ENCODE assay signal across 14 mouse cellular contexts in the genomic region with DNA sequence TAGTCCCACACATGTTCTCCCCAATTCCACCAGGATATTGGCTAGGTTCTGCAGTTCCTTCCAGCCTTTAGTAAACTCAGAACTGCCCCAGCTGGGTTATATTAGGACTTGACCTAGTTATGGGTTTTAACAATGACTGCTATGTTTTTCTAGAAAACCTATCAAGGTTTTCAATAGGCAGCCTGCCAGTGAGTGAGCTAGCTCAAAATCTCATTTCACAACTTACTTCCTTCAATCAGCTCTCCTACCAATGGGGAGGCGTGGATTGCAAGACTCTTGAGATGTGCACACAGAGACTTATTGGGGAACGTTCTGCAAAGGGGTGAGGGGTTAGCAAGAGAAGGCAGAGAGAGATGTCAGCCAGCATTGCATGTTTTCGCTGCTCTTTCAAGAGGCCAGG.
A peak's percentile ranks its signal among the peaks of the same experiment; 100 is the strongest.
DNase-seq lines count a peak whose midpoint lies in the region; ATAC-seq lines count a peak whose summit lies in the region.
"Had no signal": no experiment of that assay in that cellular context is flagged by ENCODE, and none has a peak within 500 bp of the region (broad histone marks: within the 10 kb centered on the region; RNA-seq: fewer than 3 reads in every experiment).

No protein-coding gene starts in this region.

- DNase-seq in heart, adult 8-10 months (ENCODE audit: low spot score) = peak; percentile 62
- no peak for DNase-seq in heart, postnatal 25 days (ENCODE audit: low spot score)
- DNase-seq in 416B (ENCODE audit: low read depth) = peak; percentile 26
- DNase-seq in adipocyte (ENCODE audit: low spot score) = peak; percentile 56
- DNase-seq in lung, postnatal 14 days = peak; percentile 34
- DNase-seq in layer of hippocampus, postnatal 10 days (ENCODE audit: low spot score in 2 of 2) = no peak
- DNase-seq: adrenal gland, postnatal 25 days; cerebellum, adult 8-10 months; kidney, adult 18-20 months; kidney, postnatal 10 days; retina, postnatal 1 day; thymus, adult 2 months had no signal

- ATAC-seq in frontal cortex, adult (ENCODE audit: low TSS enrichment) = no peak
- ATAC-seq: midbrain, embryonic 16.5 days had no signal

- intact Hi-C loops in heart, postnatal 25 days (cut with DNase I) = no loop called here

Comparison
In these comparisons a context has a peak if more than half of its experiments do, and no peak if none do; other contexts are left out.
1. DNase-seq: peak in heart, adult 8-10 months (single experiment), 416B (single experiment), adipocyte (single experiment) and lung, postnatal 14 days (single experiment); none in heart, postnatal 25 days (single experiment) and layer of hippocampus, postnatal 10 days (0 of 2).